Mouse (Mus musculus): ENCODE results near the gene Pld2. TPM values are rescaled to one million over a fixed set of nuclear protein-coding genes. Genes with fewer than 3 reads are reported as not detected.
A peak's percentile ranks its signal among the peaks of the same experiment; 100 is the strongest.
"Not testable (repeated sequence)": the region's sequence is repeated elsewhere in the genome, so short reads cannot be mapped to it uniquely, and the experiment has no call there.

The Pld2 gene
- polyA plus RNA-seq, 1 experiment from 2014 or later = 10.4 TPM

DNA sequence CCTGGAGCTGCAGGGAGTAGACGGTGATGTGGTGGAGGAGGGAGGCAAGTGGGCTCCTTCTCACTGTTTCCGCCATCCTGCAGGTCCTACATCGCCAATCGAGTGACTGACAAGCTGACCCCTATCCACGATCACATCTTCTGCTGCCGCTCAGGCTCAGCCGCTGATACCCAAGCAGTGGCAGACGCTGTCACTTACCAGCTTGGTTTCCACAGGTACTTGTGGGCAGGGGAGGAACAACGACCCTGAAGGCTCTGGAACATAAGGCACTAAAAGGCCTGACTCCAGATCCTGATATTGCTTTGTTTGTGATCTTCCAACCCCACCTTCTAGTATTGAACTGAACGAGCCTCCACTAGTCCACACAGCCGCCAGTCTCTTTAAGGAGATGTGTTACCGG, 13.7 kb upstream of the Pld2 start:
- H3K4me2 ChIP-seq = peak overlapping the region; percentile 79
- H3K9me3 ChIP-seq (replicated peaks) = no peaks in the 10 kb centered on the region
- 84% methylated on average over 12 of the region's 12 CpGs for WGBS
- H3K4me1 ChIP-seq (replicated peaks) = peaks cover 9% of the 10 kb centered on the region
- H3K4me3 ChIP-seq = peak overlapping the region; percentile 83
- H3K36me3 ChIP-seq = peaks cover 24% of the 10 kb centered on the region
- peak overlapping the region; percentile 80 for H3K9ac ChIP-seq
- no peak overlapping the region for H3K27ac ChIP-seq
- no peak for ATAC-seq (replicated peaks; ENCODE audit: insufficient number of reproducible peaks, insufficient read depth, low FRiP score, low read depth)
- no peaks in the 10 kb centered on the region for H3K27me3 ChIP-seq

DNA sequence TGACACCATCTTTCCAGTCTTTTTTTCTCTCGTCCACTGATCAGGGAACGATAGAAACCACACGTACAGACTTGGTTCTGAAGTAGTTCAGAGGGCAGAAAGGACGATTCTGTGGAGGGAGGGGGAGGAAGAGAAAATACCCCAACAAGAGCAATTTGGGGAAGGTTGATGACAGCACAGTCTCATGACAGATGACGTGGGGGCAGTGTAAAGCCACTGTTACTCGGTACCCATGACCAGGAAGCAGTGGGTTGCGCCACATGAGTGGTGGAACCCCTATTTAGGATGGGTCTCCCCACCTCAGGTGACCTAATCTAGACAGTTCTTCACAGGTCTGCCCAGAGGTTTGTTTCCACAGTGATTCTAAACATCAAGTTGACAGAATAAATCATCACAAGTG, 11.3 kb upstream of the Pld2 start:
- Histone ChIP-seq H3K27ac (no peak overlapping the region), H3K9me3 (replicated peaks) (no peaks in the 10 kb centered on the region), H3K4me2 (no peak overlapping the region), H3K27me3 (no peaks in the 10 kb centered on the region), H3K4me3 (no peak overlapping the region), H3K36me3 (peaks cover 24% of the 10 kb centered on the region), H3K9ac (no peak overlapping the region), H3K4me1 (replicated peaks) (peaks cover 9% of the 10 kb centered on the region)
- 82% methylated on average over 7 of the region's 7 CpGs for WGBS
- ATAC-seq (replicated peaks; ENCODE audit: insufficient number of reproducible peaks, insufficient read depth, low FRiP score, low read depth) = no peak

DNA sequence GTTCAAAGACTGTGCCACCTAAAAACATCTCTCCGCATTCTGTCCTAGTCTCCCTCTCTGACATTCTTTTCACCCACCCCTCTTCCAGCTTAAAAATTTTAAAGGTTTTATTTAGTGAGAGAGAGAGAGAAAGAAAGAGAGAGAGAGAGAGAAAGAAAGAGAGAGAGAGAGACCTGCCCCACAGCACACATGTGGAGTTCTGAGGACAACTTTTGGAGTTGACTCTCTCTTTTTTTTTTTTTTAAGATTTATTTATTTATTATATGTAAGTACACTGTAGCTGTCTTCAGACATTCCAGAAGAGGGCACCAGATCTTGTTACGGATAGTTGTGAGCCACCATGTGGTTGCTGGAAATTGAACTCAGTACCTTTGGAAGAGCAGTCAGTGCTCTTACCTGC, 8.8 kb upstream of the Pld2 start:
- WGBS = 77% methylated on average over 2 of the region's 2 CpGs
- H3K4me2 ChIP-seq; ATAC-seq (replicated peaks; ENCODE audit: insufficient number of reproducible peaks, insufficient read depth, low FRiP score, low read depth); H3K27ac ChIP-seq; H3K27me3 ChIP-seq; H3K4me1 ChIP-seq (replicated peaks); H3K9ac ChIP-seq; H3K4me3 ChIP-seq; H3K9me3 ChIP-seq (replicated peaks): not testable (repeated sequence)
- H3K36me3 ChIP-seq = peaks cover 24% of the 10 kb centered on the region

DNA sequence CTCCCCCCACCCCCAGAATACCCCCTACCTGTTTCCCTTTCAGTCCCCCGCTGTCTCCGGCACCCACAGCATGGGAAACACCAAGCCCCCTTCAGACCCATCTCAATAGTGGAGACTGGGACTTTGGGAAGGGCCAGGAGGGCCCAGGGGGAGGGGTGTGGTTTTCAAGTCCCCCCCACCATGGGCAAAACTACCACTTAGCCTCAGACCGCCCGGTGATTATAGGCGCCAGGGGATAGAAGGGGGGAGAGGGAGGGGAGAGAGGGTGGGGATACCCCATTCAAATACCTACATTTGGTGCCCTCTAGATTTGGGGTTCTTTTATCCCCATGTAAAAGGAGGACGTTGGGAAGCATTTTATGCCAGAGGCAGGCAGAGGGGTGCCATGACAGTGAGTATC, 7.0 kb upstream of the Pld2 start, which contains the start of gene Gm40193:
Gene Gm40193, minus strand, starts transcription at position 101 of the 400 bp plus-strand sequence.
- Histone ChIP-seq H3K4me1 (replicated peaks) (no peaks in the 10 kb centered on the region), H3K9me3 (replicated peaks) (no peaks in the 10 kb centered on the region), H3K4me2 (no peak within 1 kb of the TSS), H3K27me3 (no peaks in the 10 kb centered on the region), H3K36me3 (peaks cover 9% of the 10 kb centered on the region), H3K4me3 (no peak within 1 kb of the TSS), H3K9ac (no peak within 1 kb of the TSS), H3K27ac (no peak within 1 kb of the TSS)
- ATAC-seq (replicated peaks; ENCODE audit: insufficient number of reproducible peaks, insufficient read depth, low FRiP score, low read depth) = no peak
- 78% methylated on average over 6 of the region's 6 CpGs for WGBS

DNA sequence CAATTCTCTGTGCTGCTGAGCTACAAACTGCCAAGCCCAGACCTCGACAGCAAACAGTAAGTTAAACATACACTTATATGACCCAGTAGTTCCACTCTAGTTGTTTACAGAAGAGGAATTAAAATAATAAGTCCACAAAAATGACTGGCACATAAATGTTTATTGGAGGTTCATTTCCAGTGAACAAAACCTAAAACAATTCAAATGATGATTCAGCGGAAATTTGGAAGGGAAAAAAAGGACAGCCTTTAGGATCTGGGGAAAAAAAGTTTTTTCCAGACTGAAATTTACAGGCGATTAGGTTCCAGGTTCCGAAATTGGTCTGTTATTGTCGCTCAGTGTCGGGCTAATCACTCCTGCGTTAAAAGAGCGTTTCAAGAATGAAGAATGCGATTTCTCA, 441 bp upstream of the Pld2 start:
- H3K4me3 ChIP-seq = peak overlapping the region; percentile 83
- H3K9me3 ChIP-seq (replicated peaks) = no peaks in the 10 kb centered on the region
- WGBS = 14% methylated on average over 9 of the region's 9 CpGs
- ATAC-seq (replicated peaks; ENCODE audit: insufficient number of reproducible peaks, insufficient read depth, low FRiP score, low read depth) = no peak
- peak overlapping the region; percentile 83 for H3K27ac ChIP-seq
- no peaks in the 10 kb centered on the region for H3K27me3 ChIP-seq
- H3K4me2 ChIP-seq = peak overlapping the region; percentile 83
- H3K9ac ChIP-seq = peak overlapping the region; percentile 77
- peaks cover 21% of the 10 kb centered on the region for H3K4me1 ChIP-seq (replicated peaks)
- H3K36me3 ChIP-seq = no peaks in the 10 kb centered on the region

DNA sequence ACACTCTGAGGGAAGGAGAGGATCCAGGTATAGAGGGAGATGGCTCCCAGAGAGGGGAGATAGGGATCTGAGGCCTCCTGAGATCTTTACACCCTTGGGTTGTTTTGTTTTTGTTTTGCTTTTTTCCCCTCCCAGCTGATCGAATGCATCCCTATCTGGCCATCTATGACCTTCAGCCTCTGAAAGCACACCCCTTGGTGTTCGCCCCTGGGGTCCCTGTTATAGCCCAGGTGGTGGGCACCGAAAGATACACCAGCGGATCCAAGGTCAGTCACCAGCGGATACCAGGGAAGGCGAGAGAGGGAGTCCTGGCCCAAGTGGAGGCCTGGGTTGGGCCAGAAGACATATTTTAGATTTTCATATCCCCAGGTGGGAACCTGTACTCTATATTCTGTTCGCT, 1.1 kb downstream of the Pld2 start:
- no peak for ATAC-seq (replicated peaks; ENCODE audit: insufficient number of reproducible peaks, insufficient read depth, low FRiP score, low read depth)
- H3K27ac ChIP-seq = peak overlapping the region; percentile 83; the same call in 1 of the 2 replicates

DNA sequence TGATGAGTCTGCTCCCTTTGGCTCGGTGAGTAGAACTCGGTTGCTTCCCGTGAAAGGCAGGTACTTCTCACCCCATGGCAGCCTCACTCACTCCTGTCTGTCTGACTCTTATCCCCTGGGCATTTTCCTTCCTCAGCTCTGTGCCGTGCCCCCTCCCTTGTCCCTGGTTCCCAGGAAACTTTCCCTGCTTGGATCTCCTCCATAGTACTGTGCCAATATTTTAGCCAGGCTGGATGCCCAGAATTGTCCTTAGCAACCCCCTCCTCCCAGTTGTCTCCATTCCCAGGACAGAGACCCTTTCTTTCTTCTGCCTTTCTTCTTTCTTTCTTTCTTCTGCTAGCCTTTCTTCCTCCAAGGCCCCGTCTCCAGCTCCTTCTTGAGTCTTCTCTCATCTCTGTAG, 1.6 kb downstream of the Pld2 start:
- peak overlapping the region; percentile 83 for H3K4me3 ChIP-seq
- no peak overlapping the region for H3K27ac ChIP-seq
- no peaks in the 10 kb centered on the region for H3K27me3 ChIP-seq
- no peaks in the 10 kb centered on the region; the same call in 1 of the 2 replicates for H3K36me3 ChIP-seq
- no peak for ATAC-seq (replicated peaks; ENCODE audit: insufficient number of reproducible peaks, insufficient read depth, low FRiP score, low read depth)
- H3K4me1 ChIP-seq (replicated peaks) = peaks cover 25% of the 10 kb centered on the region
- H3K4me2 ChIP-seq = peak overlapping the region; percentile 83
- 62% methylated on average over 5 of the region's 5 CpGs for WGBS
- no peak overlapping the region for H3K9ac ChIP-seq
- no peaks in the 10 kb centered on the region for H3K9me3 ChIP-seq (replicated peaks)

More for the DNA sequence above, 1.1 kb downstream of the Pld2 start:
- Histone ChIP-seq H3K9me3 (replicated peaks) (no peaks in the 10 kb centered on the region), H3K4me2 (peak overlapping the region; percentile 83), H3K36me3 (no peaks in the 10 kb centered on the region), H3K9ac (peak overlapping the region; percentile 77), H3K4me3 (peak overlapping the region; percentile 83), H3K4me1 (replicated peaks) (peaks cover 25% of the 10 kb centered on the region), H3K27me3 (no peaks in the 10 kb centered on the region)
- 92% methylated on average over 7 of the region's 7 CpGs for WGBS

DNA sequence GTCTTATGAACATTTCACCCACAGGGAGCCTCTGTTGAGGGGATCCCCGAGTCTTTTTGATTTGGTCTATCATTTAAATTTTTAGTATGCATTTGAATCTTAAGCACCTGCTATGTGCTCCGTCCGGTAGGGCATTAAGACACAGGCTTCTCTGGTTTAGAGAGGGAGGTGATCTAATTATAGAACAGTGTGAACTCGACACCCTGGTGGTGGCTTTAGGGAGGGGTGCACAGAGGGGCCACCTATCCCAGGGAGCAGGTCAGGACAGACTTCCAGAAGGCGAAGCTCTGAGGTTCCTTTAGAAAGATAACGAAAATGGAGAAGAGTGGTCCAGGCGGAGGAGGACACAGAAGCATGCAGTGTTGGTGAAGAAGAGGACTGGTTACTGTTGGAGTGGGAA, 4.6 kb downstream of the Pld2 start:
- Histone ChIP-seq H3K4me1 (replicated peaks) (peaks cover 22% of the 10 kb centered on the region), H3K9ac (no peak overlapping the region), H3K9me3 (replicated peaks) (no peaks in the 10 kb centered on the region), H3K4me2 (peak overlapping the region; percentile 36), H3K27ac (0 out of 2 replicates have a peak overlapping the region, but pooled peaks have one; percentile 53), H3K27me3 (no peaks in the 10 kb centered on the region), H3K36me3 (peaks cover 5% of the 10 kb centered on the region; the same call in 1 of the 2 replicates), H3K4me3 (peak overlapping the region; percentile 10; the same call in 1 of the 2 replicates)
- ATAC-seq (replicated peaks; ENCODE audit: insufficient number of reproducible peaks, insufficient read depth, low FRiP score, low read depth) = no peak
- WGBS = 35% methylated on average over 7 of the region's 7 CpGs

DNA sequence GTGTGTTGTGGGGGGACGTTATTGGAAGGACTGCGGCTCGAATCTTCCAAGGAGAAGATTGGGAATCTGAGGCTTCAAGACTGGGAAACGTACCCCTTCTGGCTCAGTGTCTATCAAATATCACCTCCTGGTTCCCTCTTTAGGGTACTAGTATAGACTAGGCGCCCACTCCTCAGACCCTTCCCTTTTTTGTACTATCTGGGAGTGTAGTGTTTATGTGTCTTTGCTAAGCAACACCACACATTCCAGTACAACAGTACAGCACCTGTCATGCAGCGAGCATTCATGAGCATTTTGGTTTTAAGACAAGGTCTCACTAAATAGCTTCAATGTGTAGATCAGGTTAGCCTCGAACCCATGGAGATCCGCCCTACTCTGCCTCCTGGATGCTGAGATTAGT, 11.7 kb downstream of the Pld2 start:
- Histone ChIP-seq H3K27me3 (no peaks in the 10 kb centered on the region), H3K4me1 (replicated peaks) (no peaks in the 10 kb centered on the region), H3K4me3 (no peak overlapping the region), H3K4me2 (no peak overlapping the region), H3K9ac (no peak overlapping the region), H3K36me3 (peaks cover 18% of the 10 kb centered on the region), H3K9me3 (replicated peaks) (no peaks in the 10 kb centered on the region), H3K27ac (no peak overlapping the region)
- ATAC-seq (replicated peaks; ENCODE audit: insufficient number of reproducible peaks, insufficient read depth, low FRiP score, low read depth) = no peak
- WGBS = 81% methylated on average over 8 of the region's 8 CpGs

DNA sequence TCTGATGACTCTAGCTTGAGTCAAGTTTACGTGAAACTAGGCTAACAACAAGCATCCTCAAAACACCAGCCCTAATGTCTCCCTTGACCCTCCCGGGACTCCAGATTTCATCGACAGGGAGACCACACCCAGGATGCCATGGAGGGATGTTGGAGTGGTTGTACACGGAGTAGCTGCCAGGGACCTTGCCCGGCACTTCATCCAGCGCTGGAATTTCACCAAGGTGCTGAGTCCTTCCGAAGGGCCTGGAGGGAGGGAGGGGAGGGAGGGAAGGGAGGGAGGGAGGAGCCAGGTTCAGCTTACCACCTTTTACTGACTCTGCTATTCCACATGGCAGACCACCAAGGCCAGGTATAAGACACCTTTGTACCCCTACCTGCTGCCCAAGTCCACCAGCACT, 14.1 kb downstream of the Pld2 start:
- Histone ChIP-seq H3K36me3 (peaks cover 25% of the 10 kb centered on the region), H3K4me2 (no peak overlapping the region), H3K4me1 (replicated peaks) (no peaks in the 10 kb centered on the region), H3K4me3 (no peak overlapping the region), H3K9me3 (replicated peaks) (no peaks in the 10 kb centered on the region), H3K27me3 (no peaks in the 10 kb centered on the region), H3K27ac (no peak overlapping the region), H3K9ac (no peak overlapping the region)
- no peak for ATAC-seq (replicated peaks; ENCODE audit: insufficient number of reproducible peaks, insufficient read depth, low FRiP score, low read depth)
- 48% methylated on average over 7 of the region's 7 CpGs for WGBS

DNA sequence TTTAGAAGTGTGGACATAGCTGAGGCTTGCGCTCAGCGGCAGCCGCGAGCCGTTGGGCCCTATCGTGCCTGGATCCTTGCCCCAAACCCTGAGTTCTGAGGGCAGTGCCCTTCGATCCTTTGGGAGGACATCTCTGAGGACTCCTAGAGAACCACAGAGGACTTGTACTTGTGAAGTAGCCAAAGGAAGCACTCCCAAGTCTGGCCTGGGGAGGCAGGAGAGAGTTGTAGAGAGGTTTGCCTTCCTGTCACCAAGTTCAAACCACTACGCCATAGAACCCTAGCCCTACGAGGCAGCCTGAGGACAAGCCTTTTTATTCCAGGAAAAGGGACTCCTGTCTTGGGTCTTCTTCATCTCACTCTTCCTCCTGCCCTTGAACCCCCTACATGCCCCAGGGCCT, 17.7 kb downstream of the Pld2 start:
- H3K4me3 ChIP-seq = no peak overlapping the region
- H3K9ac ChIP-seq = no peak overlapping the region
- no peak overlapping the region for H3K4me2 ChIP-seq
- no peaks in the 10 kb centered on the region for H3K27me3 ChIP-seq
- no peak overlapping the region for H3K27ac ChIP-seq
- H3K36me3 ChIP-seq = peaks cover 24% of the 10 kb centered on the region
- no peak for ATAC-seq (replicated peaks; ENCODE audit: insufficient number of reproducible peaks, insufficient read depth, low FRiP score, low read depth)
- peaks cover 7% of the 10 kb centered on the region for H3K4me1 ChIP-seq (replicated peaks)
- 93% methylated on average over 9 of the region's 9 CpGs for WGBS
- H3K9me3 ChIP-seq (replicated peaks) = no peaks in the 10 kb centered on the region

DNA sequence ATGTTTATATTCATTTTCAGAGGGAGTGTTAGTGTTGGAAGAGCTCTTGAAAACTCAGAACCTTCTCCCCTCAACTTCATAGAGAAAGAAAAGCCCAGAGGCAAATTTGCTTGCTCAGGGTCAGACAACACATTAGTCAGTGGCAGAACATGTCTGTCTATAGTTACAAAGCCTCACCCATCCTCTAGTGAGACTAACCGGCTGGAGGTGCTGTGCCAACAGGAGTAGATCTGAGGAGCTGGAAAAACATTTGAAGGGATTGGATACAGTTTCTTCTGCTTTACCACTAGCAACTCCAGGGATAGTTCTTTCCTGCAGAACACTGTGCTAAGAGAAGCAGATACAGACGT, 22.0 kb downstream of the Pld2 start:
- 1% methylated on average over 2 of the region's 2 CpGs for WGBS

More for the DNA sequence above, 22.0 kb downstream of the Pld2 start:
- peak overlapping the region; percentile 95 for H3K9ac ChIP-seq
- no peak for ATAC-seq (replicated peaks; ENCODE audit: insufficient number of reproducible peaks, insufficient read depth, low FRiP score, low read depth)
- H3K4me1 ChIP-seq (replicated peaks) = peaks cover 31% of the 10 kb centered on the region
- no peaks in the 10 kb centered on the region for H3K27me3 ChIP-seq
- H3K4me3 ChIP-seq = peak overlapping the region; percentile 98
- peak overlapping the region; percentile 91 for H3K4me2 ChIP-seq
- peaks cover 10% of the 10 kb centered on the region; the same call in 1 of the 2 replicates for H3K36me3 ChIP-seq
- no peaks in the 10 kb centered on the region for H3K9me3 ChIP-seq (replicated peaks)
- peak overlapping the region; percentile 88 for H3K27ac ChIP-seq

Data from heart, embryonic 15.5 days (tissue).